24 mouse cellular contexts compared by ENCODE assay signal in the genomic region with DNA sequence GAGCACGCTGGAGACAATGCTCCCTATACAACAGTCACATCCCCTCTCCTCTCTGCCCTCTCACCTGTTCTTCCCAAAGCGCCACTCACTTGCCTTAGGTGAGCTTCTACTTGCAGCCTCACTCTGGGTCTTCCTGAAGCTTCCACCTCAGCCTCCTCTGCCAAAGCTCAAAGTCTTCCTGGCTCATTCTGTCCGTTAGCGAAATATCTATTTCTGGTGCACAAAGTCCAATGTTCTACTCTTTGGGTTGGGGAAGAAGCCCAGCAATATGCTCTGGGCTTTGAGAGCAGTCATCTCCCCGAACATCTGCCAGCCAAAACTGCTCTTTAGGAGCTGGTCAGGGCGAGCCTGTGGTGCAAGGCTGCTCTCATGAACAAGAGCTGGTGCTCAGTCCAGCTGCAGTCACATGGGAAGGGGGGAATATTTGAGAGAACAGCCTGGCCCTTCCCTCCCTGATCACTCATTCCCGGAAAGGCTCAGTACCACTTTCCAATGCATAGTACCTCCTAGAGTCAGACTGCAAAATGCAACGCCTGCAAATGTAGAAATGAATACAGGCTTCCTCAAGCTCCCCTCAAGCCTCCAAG. TPM values are rescaled to one million over a fixed set of nuclear protein-coding genes. Genes with fewer than 3 reads are reported as not detected.
A peak's percentile ranks its signal among the peaks of the same experiment; 100 is the strongest.
DNase-seq lines count a peak whose midpoint lies in the region; ATAC-seq lines count a peak whose summit lies in the region.
"Had no signal": no experiment of that assay in that cellular context is flagged by ENCODE, and none has a peak within 500 bp of the region (broad histone marks: within the 10 kb centered on the region; RNA-seq: fewer than 3 reads in every experiment).

No protein-coding gene starts in this region.

- 86% methylated on average over 8 of the region's 8 CpGs for WGBS in kidney, embryonic 15.5 days
- 86% methylated on average over 8 of the region's 8 CpGs for WGBS in kidney, embryonic 14.5 days

- ATAC-seq in kidney, embryonic 15.5 days (replicated peaks; ENCODE audit: low FRiP score) = no peak
- no peak for ATAC-seq in kidney, embryonic 14.5 days (ENCODE audit: low FRiP score, low TSS enrichment)
- ATAC-seq: activated CD4-positive, CD25-positive, alpha-beta regulatory T cell, adult 4 months; forebrain, embryonic 16.5 days; Patski had no signal

- no peak overlapping the region for H3K4me2 ChIP-seq in kidney, embryonic 15.5 days
- H3K4me2 ChIP-seq in kidney, embryonic 14.5 days (replicated peaks; ENCODE audit: low read depth, low read length) = no peak overlapping the region
- H3K4me2 ChIP-seq: embryonic facial prominence, embryonic 13.5 days; forebrain, embryonic 12.5 days; hindbrain, embryonic 14.5 days had no signal

- no peaks in the 10 kb centered on the region for H3K9me3 ChIP-seq in kidney, embryonic 15.5 days (replicated peaks)
- no peaks in the 10 kb centered on the region for H3K9me3 ChIP-seq in kidney, embryonic 14.5 days (ENCODE audit: control insufficient read depth, low read length)
- H3K9me3 ChIP-seq: embryonic facial prominence, embryonic 13.5 days; forebrain, embryonic 12.5 days; heart, embryonic 10.5 days; hindbrain, embryonic 10.5 days had no signal

- no peak overlapping the region for H3K4me3 ChIP-seq in kidney, embryonic 15.5 days (replicated peaks)
- H3K4me3 ChIP-seq in kidney, embryonic 14.5 days (ENCODE audit: low read length) = no peak overlapping the region
- H3K4me3 ChIP-seq: embryonic facial prominence, embryonic 13.5 days; forebrain, embryonic 12.5 days; heart, embryonic 10.5 days; hindbrain, embryonic 10.5 days had no signal

- intact Hi-C loops in heart, postnatal 36 days (cut with DNase I) = no loop called here

- no peak overlapping the region for H3K27ac ChIP-seq in kidney, embryonic 15.5 days
- no peak overlapping the region for H3K27ac ChIP-seq in kidney, embryonic 14.5 days (ENCODE audit: low read depth, low read length)
- H3K27ac ChIP-seq: embryonic facial prominence, embryonic 13.5 days; forebrain, embryonic 12.5 days; heart, embryonic 10.5 days; hindbrain, embryonic 10.5 days; hindbrain, embryonic 14.5 days had no signal

- no peak overlapping the region for H3K9ac ChIP-seq in kidney, embryonic 15.5 days
- H3K9ac ChIP-seq in kidney, embryonic 14.5 days (ENCODE audit: low read depth, low read length) = no peak overlapping the region
- H3K9ac ChIP-seq: embryonic facial prominence, embryonic 13.5 days; forebrain, embryonic 12.5 days; hindbrain, embryonic 14.5 days had no signal

- DNase-seq in heart, adult 11 months = peak; percentile 95
- no peak for DNase-seq in heart, postnatal 36 days
- DNase-seq in kidney, adult 18-20 months = peak; percentile 33
- peak; percentile 50 for DNase-seq in kidney, postnatal 36 days
- DNase-seq in B cell, adult 2 months = no peak
- DNase-seq: adrenal gland, postnatal 14 days; cerebellum, adult 18-20 months; cerebellum, adult 9-11 months; cerebellum, postnatal 36 days; gastrocnemius, postnatal 25 days; heart, postnatal 10 days had no signal

- H3K36me3 ChIP-seq in kidney, embryonic 15.5 days = no peaks in the 10 kb centered on the region
- no peaks in the 10 kb centered on the region for H3K36me3 ChIP-seq in kidney, embryonic 14.5 days (ENCODE audit: control insufficient read depth, insufficient read depth, low read length)
- H3K36me3 ChIP-seq: embryonic facial prominence, embryonic 13.5 days; forebrain, embryonic 12.5 days; heart, embryonic 10.5 days; hindbrain, embryonic 10.5 days had no signal

- no peaks in the 10 kb centered on the region for H3K27me3 ChIP-seq in kidney, embryonic 15.5 days
- H3K27me3 ChIP-seq in kidney, embryonic 14.5 days (ENCODE audit: control insufficient read depth, insufficient read depth, low read length) = no peaks in the 10 kb centered on the region
- H3K27me3 ChIP-seq: embryonic facial prominence, embryonic 13.5 days; forebrain, embryonic 12.5 days had no signal

- H3K4me1 ChIP-seq in kidney, embryonic 15.5 days = peaks cover 13% of the 10 kb centered on the region
- peaks cover 5% of the 10 kb centered on the region; the same call in 1 of the 2 replicates for H3K4me1 ChIP-seq in kidney, embryonic 14.5 days (ENCODE audit: control insufficient read depth, insufficient read depth, low read length)

RNA-seq across cellular contexts. Expression of a gene that starts 15.6 kb away (rescaled TPM):
- 10 to 100 TPM in 1 of 2 experiments, 1 to 10 TPM in 1; 9.0 to 12.0 TPM for total RNA-seq in heart, postnatal 36 days (2021)
- polyA plus RNA-seq in kidney, embryonic 15.5 days (2015; fragmentation: Nextera tagmentation; extraction: Ambion mirVana) = 2.4 and 2.8 TPM in 2 replicates
- polyA plus RNA-seq in kidney, embryonic 14.5 days (2014; fragmentation: Nextera tagmentation; extraction: Ambion mirVana) = 0.90 and 1.2 TPM in 2 replicates
- total RNA-seq: granulocyte monocyte progenitor cell, adult 5-6 weeks had no signal
- polyA plus RNA-seq: activated CD4-positive, CD25-positive, alpha-beta regulatory T cell, adult 4 months; Patski had no signal

RNA-seq across cellular contexts. Expression of a gene that starts 34.5 kb away (rescaled TPM):
- under 1 TPM in 1 of 2 experiments, not detected in 1; 0.22 TPM for total RNA-seq in heart, postnatal 36 days (2021)
- polyA plus RNA-seq in kidney, embryonic 15.5 days (2015; fragmentation: Nextera tagmentation; extraction: Ambion mirVana) = not detected in 2 replicates
- not detected in 2 replicates for polyA plus RNA-seq in kidney, embryonic 14.5 days (2014; fragmentation: Nextera tagmentation; extraction: Ambion mirVana)
- total RNA-seq: adrenal gland, postnatal 14 days; CH12.LX; gastrocnemius, postnatal 25 days; granulocyte monocyte progenitor cell, adult 5-6 weeks had no signal
- polyA plus RNA-seq: activated CD4-positive, CD25-positive, alpha-beta regulatory T cell, adult 4 months; embryonic facial prominence, embryonic 13.5 days; forebrain, embryonic 12.5 days; forebrain, embryonic 16.5 days; heart, embryonic 14.5 days; hindbrain, embryonic 10.5 days; hindbrain, embryonic 14.5 days; Patski had no signal

Comparison
In these comparisons a context has a peak if more than half of its experiments do, and no peak if none do; other contexts are left out.
1. DNase-seq: peak in heart, adult 11 months (single experiment), kidney, adult 18-20 months (single experiment) and kidney, postnatal 36 days (2 of 2); none in heart, postnatal 36 days (0 of 2) and B cell, adult 2 months (0 of 2).